In genomic region chr1:144113438-144114074, GRCm38 (mm10) we compare ENCODE assay signal across 8 mouse cellular contexts.
DNase-seq lines count a peak whose midpoint lies in the region; ATAC-seq lines count a peak whose summit lies in the region.

No protein-coding gene starts in this region.

- intact Hi-C loops in heart, postnatal 25 days (cut with DNase I), result no loop called here

- peak; percentile 50 for DNase-seq in adrenal gland, adult 2 months
- no peak for DNase-seq in adrenal gland, postnatal 10 days
- peak; percentile 4 to 26 for DNase-seq in heart, adult 18-20 months
- DNase-seq in heart, postnatal 25 days (ENCODE audit: low spot score), result no peak
- DNase-seq in adipocyte (ENCODE audit: low spot score), result peak; percentile 19
- DNase-seq in kidney, postnatal 14 days, result peak; percentile 20
- no peak for DNase-seq in spleen, adult 12 weeks (ENCODE audit: low spot score)

- no peak for ATAC-seq in erythroblast, adult 5-6 weeks (replicated peaks; ENCODE audit: low FRiP score, poor library complexity, severe bottlenecking)

Comparison
In these comparisons a context has a peak if more than half of its experiments do, and no peak if none do; other contexts are left out.
1. DNase-seq: peak in adrenal gland, adult 2 months (single experiment), heart, adult 18-20 months (2 of 2), adipocyte (single experiment) and kidney, postnatal 14 days (single experiment); none in adrenal gland, postnatal 10 days (single experiment), heart, postnatal 25 days (single experiment) and spleen, adult 12 weeks (single experiment).